Mouse (Mus musculus) liver, postnatal 0 days (tissue): ENCODE results near the gene Atp13a3. TPM values are rescaled to one million over a fixed set of nuclear protein-coding genes. Genes with fewer than 3 reads are reported as not detected.

ENCODE experiments used
- ATAC-seq: fragments of 200-750 bp; cut with Nextera tagmentation; 2 replicates; pipeline ENCODE4 v1.8.0; 2017; ENCODE audit warnings: mild to moderate bottlenecking, moderate library complexity
- DNase-seq: peaks from one replicate; pipeline ENCODE4 v3.0.0-alpha.2; 2016
- H3K27ac ChIP-seq: fragments of 300-500 bp; sonication (generic); 2 replicates; pipeline ENCODE4 v1.5.1; 2014; ENCODE audit warnings: antibody characterized with exemption, moderate library complexity, mild to moderate bottlenecking, low read depth
- H3K27me3 ChIP-seq: fragments of 300-500 bp; sonication (generic); 2 replicates; pipeline ENCODE4 v1.6.1; 2014; ENCODE audit warnings: low read length, control low read depth, mixed read lengths; ENCODE audit not compliant: insufficient read depth
- H3K36me3 ChIP-seq: fragments of 300-500 bp; sonication (generic); replicated peaks from 2 replicates; pipeline ENCODE4 v1.6.1; 2014; ENCODE audit warnings: mild to moderate bottlenecking, control low read depth, low read length, moderate library complexity, mixed read lengths; ENCODE audit not compliant: insufficient read depth
- H3K4me1 ChIP-seq: fragments of 300-500 bp; sonication (generic); 2 replicates; pipeline ENCODE4 v1.6.1; 2014; ENCODE audit warnings: antibody characterized with exemption, mild to moderate bottlenecking, control low read depth; ENCODE audit not compliant: insufficient read depth
- H3K4me2 ChIP-seq: fragments of 300-500 bp; sonication (generic); 2 replicates; pipeline ENCODE4 v1.6.1; 2014; ENCODE audit warnings: low read depth, mild to moderate bottlenecking, low read length, moderate library complexity, mixed read lengths
- H3K4me3 ChIP-seq: fragments of 300-500 bp; sonication (generic); 2 replicates; pipeline ENCODE4 v1.5.1; 2014; ENCODE audit warnings: low read depth, low read length
- H3K9ac ChIP-seq: fragments of 300-500 bp; sonication (generic); replicated peaks from 2 replicates; pipeline ENCODE4 v1.6.1; 2014; ENCODE audit warnings: mild to moderate bottlenecking, moderate library complexity
- H3K9me3 ChIP-seq: fragments of 300-500 bp; sonication (generic); 2 replicates; pipeline ENCODE4 v1.6.1; 2016; ENCODE audit warnings: mild to moderate bottlenecking, control low read depth, low read length, mixed read lengths
- CTCF ChIP-seq: sonication (generic); IDR thresholded peaks from 2 replicates; pipeline ENCODE4 v1.5.1; 2016; ENCODE audit warnings: antibody characterized with exemption, low read depth
- EP300 ChIP-seq: IDR thresholded peaks from 2 replicates; pipeline ENCODE4 v1.6.1; 2016; ENCODE audit warnings: antibody characterized with exemption, low read depth, mild to moderate bottlenecking
- WGBS: fragments of 180-500 bp; shearing (Covaris S2); extraction: QIAGEN DNeasy Blood & Tissue Kit; methylation state at CpG from one replicate; pipeline ENCODE4 v1.1.7; 2014; ENCODE audit not compliant: insufficient replicate concordance; 5-methylcytosine and 5-hydroxymethylcytosine counted together
- polyA plus RNA-seq: library from polyadenylated mRNA; unstranded; fragments of >200 nt; fragmentation: Nextera tagmentation; extraction: Ambion mirVana; gene quantifications from 2 replicates; pipeline ENCODE4 v1.2.1, GENCODE M21; 2015

Gene Atp13a3
- polyA plus RNA-seq, 1 experiment from 2014 or later: 9.9 TPM

- WGBS: 70% methylated on average over 3 of the region's 3 CpGs
- Histone ChIP-seq H3K9me3 (no peaks in the 10 kb centered on the region), H3K27me3 (no peaks in the 10 kb centered on the region), H3K4me1 (peaks cover 18% of the 10 kb centered on the region), H3K36me3 (no peaks in the 10 kb centered on the region), H3K27ac (no peak overlapping the region), H3K9ac (no peak overlapping the region), H3K4me2 (no peak overlapping the region), H3K4me3 (no peak overlapping the region)
- ATAC-seq (no peak), DNase-seq (no peak)
- TF ChIP-seq EP300 (no peak), CTCF (no peak)
These were observed 2.2 kb downstream of the Atp13a3 start for GRCm38 (mm10) chr16:30403528-30403927.

DNA sequence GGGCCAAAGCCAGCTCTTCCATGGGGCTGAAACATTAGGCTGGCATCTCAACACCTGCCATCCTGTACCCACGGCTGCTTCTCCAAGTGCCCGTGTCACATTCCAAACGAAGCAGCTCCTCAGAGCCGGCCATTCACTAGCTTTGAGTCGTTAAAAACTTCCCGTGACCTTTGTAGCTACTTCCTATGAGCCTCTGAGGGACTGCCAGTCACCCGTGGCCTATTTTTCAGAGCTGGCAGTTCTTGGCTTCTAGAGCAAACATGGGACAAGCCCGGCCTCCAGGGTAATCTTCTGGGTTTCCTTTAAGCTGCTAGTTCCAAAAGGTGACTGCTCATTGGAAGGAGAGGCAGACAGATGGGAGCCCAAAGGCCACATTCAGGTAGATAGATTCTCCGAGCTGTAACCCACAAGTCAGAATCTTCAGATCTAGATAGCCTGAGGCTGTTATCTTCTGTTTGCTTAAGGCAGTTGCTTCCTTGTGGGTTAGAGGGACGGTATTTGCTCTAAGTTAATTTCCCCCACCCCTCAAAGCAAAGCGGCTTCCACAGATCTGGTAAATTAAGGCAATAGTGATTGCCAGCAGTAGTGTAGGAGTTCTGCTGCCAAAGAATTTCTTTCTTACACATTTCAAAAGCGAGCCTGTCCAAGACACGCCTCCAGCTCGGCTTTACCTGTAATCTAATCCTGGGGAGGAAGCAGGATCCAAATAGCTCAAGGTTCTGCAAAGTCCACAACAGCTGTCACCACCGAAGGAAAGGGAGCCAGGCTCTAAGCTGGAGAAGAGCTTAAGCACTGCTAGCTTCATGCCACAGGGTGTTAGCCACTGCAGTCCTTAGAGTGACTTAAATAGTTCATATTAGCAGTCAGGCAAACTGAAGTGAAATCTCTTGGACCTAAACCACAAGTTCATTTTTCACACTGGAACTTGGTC, 8.4 kb downstream of the Atp13a3 start:
- peak; percentile 47; the same call in 1 of the 2 replicates for ATAC-seq

DNA sequence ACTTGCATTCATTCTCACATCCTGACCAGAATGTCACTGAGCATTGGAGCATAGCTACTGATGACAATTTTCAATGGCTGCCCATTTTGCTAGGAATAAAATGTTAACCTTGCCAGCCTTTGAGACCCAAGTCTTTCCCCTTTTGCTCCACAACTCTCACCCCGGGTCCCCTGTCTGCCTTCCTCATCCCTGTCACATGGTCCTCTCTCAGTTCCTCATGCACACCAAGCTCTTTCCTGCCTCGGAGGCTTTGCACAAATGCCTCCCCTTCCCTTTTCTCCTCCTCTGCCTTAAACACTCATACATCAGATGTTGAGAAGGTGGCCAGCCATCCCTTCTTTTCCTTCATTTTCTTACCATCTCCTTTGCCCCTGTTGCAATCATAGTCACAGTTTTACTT, 10.6 kb downstream of the Atp13a3 start:
- 22% methylated on average over 2 of the region's 2 CpGs for WGBS
- TF ChIP-seq CTCF: no peak
- no peak for TF ChIP-seq EP300

More for the DNA sequence above, 8.4 kb downstream of the Atp13a3 start:
- Histone ChIP-seq H3K27ac (peak overlapping the region; percentile 46), H3K4me1 (peaks cover 15% of the 10 kb centered on the region), H3K9ac (no peak overlapping the region), H3K27me3 (no peaks in the 10 kb centered on the region), H3K4me3 (no peak overlapping the region), H3K9me3 (no peaks in the 10 kb centered on the region), H3K36me3 (no peaks in the 10 kb centered on the region), H3K4me2 (no peak overlapping the region)
- TF ChIP-seq CTCF (no peak), EP300 (no peak)
- DNase-seq: no peak
- WGBS: 28% methylated on average over 15 of the region's 15 CpGs

DNA sequence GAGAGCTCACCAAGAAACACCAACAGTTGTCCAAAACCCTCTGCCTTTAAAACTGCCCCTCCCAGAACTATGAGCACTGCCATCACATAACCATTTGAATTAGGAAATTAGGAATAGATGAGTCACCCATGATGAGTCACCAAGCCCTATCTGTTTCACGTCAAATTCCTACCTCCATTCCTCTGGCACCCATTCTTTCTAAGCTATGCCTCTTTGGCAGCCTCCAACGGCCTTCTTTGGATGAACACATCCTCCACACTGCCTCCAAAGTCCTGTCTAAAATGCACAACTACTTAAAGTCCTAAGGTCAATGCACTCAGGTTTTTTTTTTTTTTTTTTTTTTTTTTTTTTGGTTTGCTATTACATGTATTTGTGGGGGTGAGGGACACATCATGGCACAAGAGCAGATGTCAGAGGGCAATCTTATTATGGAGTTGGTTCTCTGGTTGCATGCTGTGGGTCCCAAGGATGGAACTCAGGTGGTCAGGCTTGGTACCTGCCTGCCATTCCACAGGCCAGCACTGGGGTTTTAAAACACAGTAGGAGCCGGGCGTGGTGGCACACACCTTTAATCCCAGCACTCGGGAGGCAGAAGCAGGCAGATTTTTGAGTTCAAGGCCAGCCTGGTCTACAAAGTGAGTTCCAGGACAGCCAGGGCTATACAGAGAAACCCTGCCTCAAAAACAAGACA, 15.0 kb downstream of the Atp13a3 start:
- 66% methylated on average over 5 of the region's 5 CpGs for WGBS
- H3K4me2 ChIP-seq: no peak overlapping the region

More for the DNA sequence above, 10.6 kb downstream of the Atp13a3 start:
- no peak overlapping the region for H3K27ac ChIP-seq
- ATAC-seq (no peak), DNase-seq (no peak)
- H3K9me3 ChIP-seq: no peaks in the 10 kb centered on the region
- H3K4me1 ChIP-seq: peaks cover 19% of the 10 kb centered on the region
- H3K36me3 ChIP-seq: no peaks in the 10 kb centered on the region
- no peaks in the 10 kb centered on the region for H3K27me3 ChIP-seq
- no peak overlapping the region for H3K4me3 ChIP-seq
- no peak overlapping the region for H3K4me2 ChIP-seq
- H3K9ac ChIP-seq: no peak overlapping the region

DNA sequence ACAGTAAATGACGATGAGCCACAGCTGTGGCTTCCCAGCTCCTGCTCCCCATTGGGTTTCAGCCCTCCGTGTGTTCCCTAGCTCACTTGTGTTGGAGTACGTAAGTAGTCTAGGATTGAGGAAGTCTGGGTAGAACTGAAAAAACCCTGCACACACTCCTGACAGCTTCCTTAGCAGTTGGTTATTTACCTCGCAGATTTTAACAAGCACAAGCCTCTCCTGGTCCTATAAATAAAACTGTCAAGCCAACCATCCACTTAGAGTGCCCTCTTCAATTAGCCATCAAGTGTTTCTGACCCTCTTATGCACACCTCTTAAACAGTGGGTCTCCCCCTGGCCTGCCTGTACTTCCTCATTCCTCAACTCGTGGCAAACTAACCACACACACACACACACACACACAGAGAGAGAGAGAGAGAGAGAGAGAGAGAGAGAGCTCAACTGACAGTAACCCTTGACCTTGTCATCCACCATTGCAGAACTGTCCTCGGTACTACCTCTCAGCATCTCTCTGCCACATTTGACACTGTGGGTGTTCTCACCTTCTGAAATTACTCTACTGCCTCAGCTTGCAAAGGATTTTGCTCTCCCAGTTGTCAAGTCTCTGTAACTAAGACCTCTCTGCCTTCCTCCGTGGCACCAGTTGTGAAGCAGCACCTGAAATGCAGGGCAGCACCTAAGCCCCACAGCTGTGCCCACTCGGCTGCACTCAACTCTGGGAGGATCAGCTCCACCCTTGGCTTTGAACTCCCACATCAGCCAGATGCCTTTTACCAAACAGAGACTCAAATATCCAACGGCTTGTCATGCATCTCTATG, 15.7 kb downstream of the Atp13a3 start:
- H3K27me3 ChIP-seq: no peaks in the 10 kb centered on the region
- 0 out of 2 replicates have a peak, but pooled peaks have one; percentile 4 for ATAC-seq
- peak overlapping the region; percentile 90 for H3K9ac ChIP-seq
- H3K4me1 ChIP-seq: peaks cover 29% of the 10 kb centered on the region
- 35% methylated on average over 9 of the region's 9 CpGs for WGBS
- H3K9me3 ChIP-seq: no peaks in the 10 kb centered on the region
- TF ChIP-seq CTCF (no peak), EP300 (no peak)
- DNase-seq: peak; percentile 46
- peak overlapping the region; percentile 87 for H3K27ac ChIP-seq
- H3K4me2 ChIP-seq: peak overlapping the region; percentile 80
- H3K4me3 ChIP-seq: peak overlapping the region; percentile 81
- H3K36me3 ChIP-seq: peaks cover 7% of the 10 kb centered on the region; the same call in 1 of the 2 replicates

More for the DNA sequence above, 15.0 kb downstream of the Atp13a3 start:
- Histone ChIP-seq H3K9ac (no peak overlapping the region), H3K27me3 (no peaks in the 10 kb centered on the region), H3K4me1 (peaks cover 25% of the 10 kb centered on the region), H3K36me3 (peaks cover 2% of the 10 kb centered on the region; the same call in 1 of the 2 replicates), H3K4me3 (no peak overlapping the region), H3K9me3 (no peaks in the 10 kb centered on the region), H3K27ac (no peak overlapping the region)
- TF ChIP-seq EP300: no peak
- no peak for TF ChIP-seq CTCF
- no peak for DNase-seq
- no peak for ATAC-seq
